Mouse (Mus musculus) heart, adult 2 months (tissue): ENCODE measurements at regions not wholly inside any gene's neighbourhood (a gene's known extent, or its start where the extent isn't known, plus 50 kb on each side); places are given as distances from the start of the nearest gene placed in this dataset.
"Not testable (repeated sequence)": the region's sequence is repeated elsewhere in the genome, so short reads cannot be mapped to it uniquely, and the experiment has no call there.

Experiments used
- CTCF ChIP-seq: fragments of 200-600 bp; IDR thresholded peaks from 2 replicates; pipeline ENCODE4 v1.8.1; 2022; ENCODE audit warnings: antibody characterized with exemption, mild to moderate bottlenecking, moderate library complexity
- EP300 ChIP-seq: fragments of 200-500 bp; IDR thresholded peaks from 2 replicates; pipeline ENCODE4 v1.6.1; 2011; ENCODE audit warnings: low read depth, low read length, control low read depth; ENCODE audit not compliant: insufficient read depth
- POLR2A ChIP-seq: fragments of 200-500 bp; IDR thresholded peaks from 2 replicates; pipeline ENCODE4 v1.6.1; 2011; ENCODE audit warnings: mild to moderate bottlenecking, low read depth, low read length, control low read depth; ENCODE audit not compliant: insufficient read depth

- TF ChIP-seq EP300, POLR2A, CTCF: not testable (repeated sequence)
Observed at GRCm38 (mm10) chr14:53273218-53273617, 777.7 kb upstream of the Olfr1507 start.
